Mouse (Mus musculus) layer of hippocampus, adult 2 months (tissue): ENCODE measurements around the gene Glyctk. TPM values are rescaled to one million over a fixed set of nuclear protein-coding genes. Genes with fewer than 3 reads are reported as not detected.
A peak's percentile ranks its signal among the peaks of the same experiment; 100 is the strongest.

Source experiments
- DNase-seq, 2 experiments: peaks; one replicate each; pipeline ENCODE4 v3.0.0; 2022; ENCODE audit warnings: low spot score in 2 of 2
- H3K27ac ChIP-seq: fragments of 200-600 bp; 2 replicates; pipeline ENCODE4 v1.8.1; 2022
- H3K4me3 ChIP-seq: fragments of 200-600 bp; 2 replicates; pipeline ENCODE4 v1.8.1; 2022; ENCODE audit warnings: mild to moderate bottlenecking
- CTCF ChIP-seq: fragments of 200-600 bp; conservative IDR thresholded peaks from 2 replicates; pipeline ENCODE4 v1.8.1; 2022; ENCODE audit warnings: antibody characterized with exemption, mild to moderate bottlenecking, moderate library complexity
- microRNA-seq, 2 experiments: library from miRNA; unstranded; fragments of <30 nt; microRNA quantifications; one replicate each; pipeline ENCODE4 v1.2.0; 2021
- total RNA-seq, 2 experiments: library from RNA; stranded (reverse); gene quantifications; 2 replicates each; pipeline ENCODE4 v1.2.3; 2021

Glyctk gene
- total RNA-seq, 2 experiments from 2014 or later: 4.2 TPM

DNA sequence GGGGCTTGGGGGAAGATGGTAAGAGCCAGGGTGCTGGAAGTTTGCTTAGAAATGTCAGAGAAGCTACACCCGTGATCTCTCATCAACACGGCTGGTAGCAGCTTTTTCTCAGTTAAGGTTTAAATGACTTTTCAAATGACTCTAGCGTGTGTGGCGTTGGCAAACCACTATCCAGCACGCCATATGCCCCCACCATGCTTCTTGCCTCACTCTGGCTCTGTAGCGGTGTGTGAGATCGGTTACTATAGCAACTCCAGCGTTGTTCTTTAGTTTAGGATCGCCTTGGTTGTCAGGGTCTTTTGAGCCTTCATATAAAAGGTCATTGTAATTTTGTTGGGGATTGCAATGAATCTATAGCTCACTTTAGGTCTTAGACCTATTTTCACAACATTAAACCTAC is 38.9 kb downstream of the Glyctk start:
- no peak overlapping the region for H3K4me3 ChIP-seq
- no peak for DNase-seq
- no peak for TF ChIP-seq CTCF
- no peak overlapping the region for H3K27ac ChIP-seq

DNA sequence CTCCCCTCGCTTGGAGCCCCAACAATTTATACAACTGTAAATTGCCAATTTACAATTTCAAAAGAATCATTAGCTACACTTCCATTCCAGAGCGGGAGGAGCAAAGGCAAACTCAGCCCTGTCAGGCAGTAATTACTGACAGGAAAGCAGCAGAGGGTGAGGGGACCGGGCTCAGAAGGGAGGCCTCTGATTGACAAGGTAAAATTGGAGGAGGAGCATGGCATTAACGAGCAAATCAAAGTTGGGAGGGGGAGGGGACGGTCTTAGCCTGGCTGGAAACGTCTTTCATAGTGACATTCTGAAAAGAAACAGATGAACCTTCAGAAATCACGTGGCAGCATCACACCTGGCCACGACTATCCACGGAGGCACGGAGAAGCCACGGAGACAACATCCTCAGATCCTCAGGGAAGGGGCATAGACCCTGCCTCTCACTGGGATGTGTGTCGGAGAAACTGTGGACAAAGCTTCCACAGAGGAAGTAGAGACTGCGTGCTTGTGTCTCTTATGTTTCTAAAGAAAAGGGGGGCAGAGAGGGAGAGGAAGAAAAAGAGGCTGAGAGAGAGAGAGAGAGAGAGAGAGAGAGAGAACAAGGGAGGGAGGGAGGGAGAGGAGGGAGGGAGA is 42.0 kb downstream of the Glyctk start:
- no peak for DNase-seq
- H3K4me3 ChIP-seq: no peak overlapping the region
- H3K27ac ChIP-seq: no peak overlapping the region
- no peak for TF ChIP-seq CTCF

DNA sequence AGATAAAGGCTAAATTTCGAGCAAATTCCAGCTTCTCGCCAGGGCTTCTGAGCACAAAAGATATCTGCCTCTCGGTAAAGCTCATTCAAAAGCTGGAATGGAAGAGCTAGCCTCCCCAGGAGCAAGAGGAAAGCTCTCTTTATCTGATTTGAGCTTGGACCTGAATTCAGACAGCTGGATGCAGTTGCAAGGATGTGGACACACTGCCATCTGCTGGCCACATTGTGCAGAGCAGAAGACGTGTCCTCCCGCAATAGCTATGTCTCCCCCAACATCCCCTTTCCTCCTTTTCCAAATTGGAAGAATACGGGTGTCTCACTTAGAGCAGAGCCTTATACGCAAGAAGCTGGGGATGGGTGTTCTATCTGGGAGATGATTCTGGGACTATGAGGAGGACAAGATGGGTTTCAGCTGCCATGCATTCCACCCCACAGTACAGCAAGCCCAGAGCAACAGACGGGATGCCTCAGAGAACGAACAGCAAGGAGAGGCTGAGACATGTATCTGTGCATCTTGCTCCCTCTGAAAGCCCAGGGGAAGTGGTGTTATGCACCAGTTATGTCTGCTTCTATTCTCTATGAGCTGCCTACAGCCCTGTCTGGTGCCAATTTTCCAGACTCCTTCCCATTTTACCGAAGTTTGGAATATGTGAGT is 45.0 kb downstream of the Glyctk start:
- DNase-seq: peak; percentile 80 to 90
- TF ChIP-seq CTCF: peak; percentile 97
- Histone ChIP-seq H3K4me3 (no peak overlapping the region), H3K27ac (peak overlapping the region; percentile 33; the same call in 1 of the 2 replicates)

DNA sequence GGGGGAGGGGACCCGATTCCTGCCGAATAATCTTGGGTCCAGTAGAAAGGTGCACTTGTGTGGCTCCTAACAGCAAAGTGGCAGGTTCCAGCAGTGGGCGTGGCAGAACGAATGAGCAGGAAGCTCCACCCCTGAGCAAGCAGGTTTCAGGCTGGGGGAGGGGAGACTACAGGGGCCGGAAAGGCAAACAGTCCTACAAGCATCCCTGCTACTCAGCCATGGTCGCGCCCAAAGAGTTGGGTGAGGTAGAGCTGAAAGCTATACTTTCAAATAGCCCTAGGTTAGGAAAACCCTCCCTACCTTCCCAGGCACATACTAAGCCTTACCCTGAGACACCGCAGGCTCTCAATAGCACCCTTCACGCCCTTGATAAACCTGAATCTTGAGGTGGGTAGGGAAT is 51.7 kb downstream of the Glyctk start:
- no peak for TF ChIP-seq CTCF
- Histone ChIP-seq H3K27ac (no peak overlapping the region), H3K4me3 (no peak overlapping the region)
- no peak for DNase-seq

DNA sequence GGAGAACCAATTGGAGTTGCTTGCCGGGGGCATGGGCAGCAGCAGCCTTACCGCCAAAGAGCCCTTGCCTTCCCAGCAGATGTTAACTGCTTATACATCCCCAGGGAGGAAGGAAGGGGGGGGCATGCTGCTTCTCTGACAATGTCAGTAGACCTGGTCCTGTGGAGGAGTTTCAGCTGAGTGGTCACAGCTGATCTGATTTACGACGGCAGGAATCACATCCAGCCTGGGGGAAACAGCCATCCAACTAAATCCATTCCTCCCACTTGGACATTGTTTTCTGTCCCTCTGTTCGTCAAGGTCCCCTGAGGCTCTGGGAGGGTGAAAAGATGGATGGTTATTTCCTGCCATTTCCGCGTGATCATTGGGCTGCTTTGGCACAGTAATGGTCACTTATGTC is 53.5 kb downstream of the Glyctk start:
- no peak for TF ChIP-seq CTCF
- Histone ChIP-seq H3K27ac (no peak overlapping the region), H3K4me3 (no peak overlapping the region)
- no peak for DNase-seq

Small RNA genes lying within 50 kb of the gene (microRNA-seq; reads per million reads assigned to microRNA genes)
- gene Mir135a-1 (3.5 to 7.7 reads per million in 2 experiments), gene Mirlet7g (123,838 to 142,604 reads per million in 2 experiments)

Other genes with a start within 250 kb of the Glyctk start
- under 1 TPM; 0.39 to 0.64 TPM for gene Col6a5, start 197.5 kb downstream of the Glyctk start, total RNA-seq
- gene Col6a4, start 61.4 kb downstream of the Glyctk start, total RNA-seq: 1 to 10 TPM in 1 of 2 experiments, under 1 TPM in 1; 0.76 to 2.1 TPM
- gene Wdr82, start 12.8 kb upstream of the Glyctk start, total RNA-seq: 100 to 1,000 TPM; 134 TPM
- gene Ppm1m, start 41.6 kb upstream of the Glyctk start, total RNA-seq: 10 to 100 TPM; 19.4 to 21.8 TPM
- 10 to 100 TPM; 52.4 to 58.9 TPM for gene Twf2, start 45.0 kb upstream of the Glyctk start, total RNA-seq
- 1 to 10 TPM; 1.4 to 1.5 TPM for gene Tlr9, start 64.5 kb upstream of the Glyctk start, total RNA-seq
- gene Alas1, start 90.5 kb upstream of the Glyctk start, total RNA-seq: 100 to 1,000 TPM; 149 to 154 TPM
- gene Poc1a, start 122.9 kb upstream of the Glyctk start, total RNA-seq: 10 to 100 TPM in 1 of 2 experiments, 1 to 10 TPM in 1; 8.6 to 14.5 TPM
- 10 to 100 TPM; 81.7 to 93.2 TPM for gene Dusp7, start 210.5 kb upstream of the Glyctk start, total RNA-seq